Mouse (Mus musculus) kidney, embryonic 14.5 days (tissue): ENCODE measurements around the gene Myh11. TPM values are rescaled to one million over a fixed set of nuclear protein-coding genes. Genes with fewer than 3 reads are reported as not detected.

Experiments used
- ATAC-seq: fragments of 200-750 bp; cut with Nextera tagmentation; 2 replicates; pipeline ENCODE4 v1.8.0; 2017; ENCODE audit warnings: moderate number of reproducible peaks, mild to moderate bottlenecking, moderate TSS enrichment, moderate library complexity; ENCODE audit not compliant: low FRiP score, low TSS enrichment
- H3K27ac ChIP-seq: fragments of 300-500 bp; sonication (generic); 2 replicates; pipeline ENCODE4 v1.5.1; 2014; ENCODE audit warnings: low read depth, mild to moderate bottlenecking, low read length, moderate library complexity, mixed read lengths
- H3K27me3 ChIP-seq: fragments of 300-500 bp; sonication (generic); 2 replicates; pipeline ENCODE4 v1.6.1; 2014; ENCODE audit warnings: mild to moderate bottlenecking, low read length; ENCODE audit not compliant: control insufficient read depth, insufficient read depth
- H3K36me3 ChIP-seq: fragments of 300-500 bp; sonication (generic); 2 replicates; pipeline ENCODE4 v1.6.1; 2014; ENCODE audit warnings: low read length, mixed read lengths; ENCODE audit not compliant: control insufficient read depth, insufficient read depth
- H3K4me1 ChIP-seq: fragments of 300-500 bp; sonication (generic); 2 replicates; pipeline ENCODE4 v1.6.1; 2014; ENCODE audit warnings: low read length, mixed read lengths; ENCODE audit not compliant: control insufficient read depth, insufficient read depth
- H3K4me2 ChIP-seq: fragments of 300-500 bp; sonication (generic); replicated peaks from 2 replicates; pipeline ENCODE4 v1.6.1; 2014; ENCODE audit warnings: low read depth, mild to moderate bottlenecking, low read length
- H3K4me3 ChIP-seq: fragments of 300-500 bp; sonication (generic); 2 replicates; pipeline ENCODE4 v1.5.1; 2014; ENCODE audit warnings: mild to moderate bottlenecking, low read length
- H3K9ac ChIP-seq: fragments of 300-500 bp; sonication (generic); 2 replicates; pipeline ENCODE4 v1.6.1; 2014; ENCODE audit warnings: low read depth, mild to moderate bottlenecking, low read length, moderate library complexity
- H3K9me3 ChIP-seq: fragments of 300-500 bp; sonication (generic); 2 replicates; pipeline ENCODE4 v1.6.1; 2016; ENCODE audit warnings: low read length; ENCODE audit not compliant: control insufficient read depth
- microRNA counts: library from miRNA; unstranded; fragments of <30 nt; microRNA quantifications from one replicate; lab custom pipeline; 2017
- microRNA-seq: library from miRNA; unstranded; fragments of <30 nt; microRNA quantifications from one replicate; pipeline ENCODE4, GENCODE M21; 2016
- polyA plus RNA-seq: library from polyadenylated mRNA; unstranded; fragments of >200 nt; fragmentation: Nextera tagmentation; extraction: Ambion mirVana; gene quantifications from 2 replicates; pipeline ENCODE4 v1.2.1, GENCODE M21; 2014

The Myh11 gene
- polyA plus RNA-seq, 1 experiment from 2014 or later: 3.5 TPM

DNA sequence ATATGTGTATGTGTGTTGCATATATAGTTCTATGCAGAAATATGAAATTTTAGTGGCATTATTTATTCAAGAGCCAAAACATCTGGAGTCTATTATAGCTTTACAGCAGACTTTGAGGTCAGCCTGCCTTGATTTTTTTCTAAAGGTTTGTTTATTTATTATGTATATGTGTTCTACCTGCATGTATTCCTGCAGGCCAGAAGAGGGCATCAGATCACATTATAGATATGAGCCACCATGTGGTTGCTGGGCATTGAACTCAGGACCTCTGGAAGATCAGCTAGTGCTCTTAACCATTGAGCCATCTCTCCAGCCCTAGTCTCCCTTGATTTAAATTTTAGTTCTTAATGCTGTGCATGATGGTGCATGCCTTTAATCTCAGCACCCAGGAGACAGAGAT lies 143.5 kb downstream of the Myh11 start:
- no peak for ATAC-seq
- H3K36me3 ChIP-seq: peaks cover 78% of the 10 kb centered on the region
- no peaks in the 10 kb centered on the region for H3K9me3 ChIP-seq

More for the DNA sequence above, 143.5 kb downstream of the Myh11 start:
- no peak overlapping the region for H3K27ac ChIP-seq
- H3K4me2 ChIP-seq: no peak overlapping the region
- H3K4me1 ChIP-seq: no peaks in the 10 kb centered on the region
- H3K4me3 ChIP-seq: no peak overlapping the region
- H3K9ac ChIP-seq: no peak overlapping the region
- no peaks in the 10 kb centered on the region for H3K27me3 ChIP-seq

MicroRNA genes within 50 kb of the gene (microRNA counts, 519-probe panel; counts per million panel counts)
- 4,314 counts per million, percentile 27 among the panel's probes with 10 or more counts for microRNA mmu-miR-484 (lab: Ali Mortazavi, UCI)

Small RNAs within 50 kb of the gene (microRNA-seq; reads per million reads assigned to microRNA genes)
- 1,818 reads per million, percentile 83 among the genes with 10 or more reads in this experiment for gene Mir484

Other genes with a start within 250 kb of the Myh11 start
- gene Nde1, start 128.1 kb downstream of the Myh11 start, polyA plus RNA-seq: 94.9 and 147 TPM in 2 replicates
- 20.7 and 28.5 TPM in 2 replicates for gene Marf1, start 128.0 kb downstream of the Myh11 start, polyA plus RNA-seq
- gene Fopnl, start 26.0 kb upstream of the Myh11 start, polyA plus RNA-seq: 166 and 186 TPM in 2 replicates
- gene Abcc1, start 70.2 kb upstream of the Myh11 start, polyA plus RNA-seq: 9.1 and 13.6 TPM in 2 replicates